Mouse (Mus musculus): ENCODE measurements at regions not wholly inside any gene's neighbourhood (a gene's known extent, or its start where the extent isn't known, plus 50 kb on each side); places are given as distances from the start of the nearest gene placed in this dataset.
A peak's percentile ranks its signal among the peaks of the same experiment; 100 is the strongest.
"Not testable (repeated sequence)": the region's sequence is repeated elsewhere in the genome, so short reads cannot be mapped to it uniquely, and the experiment has no call there.

GRCm38 (mm10) chr6:4149663-4150062 lies 62.9 kb upstream of the Bet1 start:
- DNase-seq (ENCODE audit: low spot score in 2 of 2), result no peak

- no peak for DNase-seq (ENCODE audit: low spot score in 2 of 2)
Measured at GRCm38 (mm10) chr6:4158293-4158692, 71.5 kb upstream of the Bet1 start.

DNA sequence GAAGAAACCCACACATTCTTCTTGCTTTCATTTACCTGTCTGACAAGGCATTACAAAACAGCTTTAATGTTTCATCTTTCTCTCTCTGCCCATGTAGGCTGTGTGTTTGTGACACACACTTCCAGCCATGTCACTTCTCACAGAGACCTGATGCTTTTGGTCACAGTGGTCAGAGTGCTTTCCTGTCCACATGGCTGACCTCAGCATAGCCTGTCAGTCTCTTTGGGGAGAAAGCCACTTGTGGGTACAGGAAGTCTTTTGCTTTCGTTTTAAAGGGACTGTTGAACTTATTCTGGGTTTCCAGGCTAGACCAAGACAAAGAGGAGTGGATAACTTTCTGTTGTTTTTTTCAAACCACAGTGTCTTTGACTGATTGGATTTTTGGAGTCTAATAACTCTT lies 77.0 kb upstream of the Bet1 start:
- no peak for DNase-seq (ENCODE audit: low spot score in 2 of 2)

DNA sequence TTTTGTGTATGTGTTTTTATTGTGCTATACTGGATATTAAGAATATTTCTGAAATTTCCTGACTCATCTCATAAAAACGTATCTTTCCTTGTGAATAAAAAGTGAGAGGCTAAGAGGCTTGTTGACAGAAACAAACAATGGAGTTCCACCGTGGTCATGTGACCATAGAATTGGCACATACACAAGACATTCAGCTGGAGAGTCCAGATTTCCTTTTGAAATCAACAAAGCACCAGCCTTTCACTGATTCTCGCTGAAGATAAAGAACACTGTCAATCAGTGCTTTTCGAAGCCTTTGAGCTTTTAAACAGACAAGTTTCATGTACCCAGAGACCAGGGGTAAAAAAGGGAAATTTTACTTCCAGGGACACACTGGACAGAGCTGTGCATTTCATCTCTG lies 80.3 kb upstream of the Bet1 start:
- DNase-seq (ENCODE audit: low spot score in 2 of 2), result no peak

GRCm38 (mm10) chr6:4167757-4168156 lies 81.0 kb upstream of the Bet1 start:
- DNase-seq (ENCODE audit: low spot score in 2 of 2), result no peak

DNA sequence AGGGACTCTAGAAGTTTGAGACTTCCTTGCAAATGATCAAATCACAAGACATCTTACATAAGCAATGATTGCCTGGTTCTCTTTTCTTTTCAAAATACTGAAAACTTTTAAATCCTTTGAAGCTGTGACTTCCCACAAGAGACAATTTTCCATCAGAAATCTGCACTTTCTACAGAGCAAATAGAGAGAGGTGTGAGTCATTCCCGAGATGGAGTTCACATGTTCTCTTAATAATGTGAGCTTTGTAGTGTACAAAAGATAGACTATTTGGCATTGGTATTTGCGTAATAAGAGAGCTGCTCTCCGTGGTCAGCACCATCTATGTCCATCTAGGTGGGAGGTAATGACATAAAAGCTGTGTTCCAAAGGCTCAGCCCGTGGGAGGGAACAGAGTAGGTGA lies 84.8 kb upstream of the Bet1 start:
- DNase-seq (ENCODE audit: low spot score in 2 of 2), result no peak

DNA sequence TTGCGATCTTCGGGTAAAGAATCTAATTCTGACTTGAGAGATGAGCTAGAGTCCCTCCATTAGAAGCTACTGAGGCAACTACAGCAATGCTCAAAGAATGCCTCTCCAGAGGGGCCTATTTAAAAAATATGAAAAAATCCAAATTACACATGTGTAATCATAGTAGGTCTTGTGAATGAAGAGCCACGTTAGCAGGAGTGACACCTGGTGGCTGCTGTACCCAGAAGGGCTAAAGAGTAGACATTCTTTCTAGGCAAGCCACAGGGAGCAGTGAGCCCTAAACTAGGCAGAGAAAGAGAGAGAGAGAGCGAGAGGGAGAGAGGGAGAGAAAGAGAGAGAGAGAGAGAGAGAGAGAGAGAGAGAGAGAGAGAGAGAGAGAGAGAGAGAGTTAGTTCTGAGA lies 100.9 kb upstream of the Bet1 start:
- DNase-seq (ENCODE audit: low spot score in 2 of 2), result no peak

DNA sequence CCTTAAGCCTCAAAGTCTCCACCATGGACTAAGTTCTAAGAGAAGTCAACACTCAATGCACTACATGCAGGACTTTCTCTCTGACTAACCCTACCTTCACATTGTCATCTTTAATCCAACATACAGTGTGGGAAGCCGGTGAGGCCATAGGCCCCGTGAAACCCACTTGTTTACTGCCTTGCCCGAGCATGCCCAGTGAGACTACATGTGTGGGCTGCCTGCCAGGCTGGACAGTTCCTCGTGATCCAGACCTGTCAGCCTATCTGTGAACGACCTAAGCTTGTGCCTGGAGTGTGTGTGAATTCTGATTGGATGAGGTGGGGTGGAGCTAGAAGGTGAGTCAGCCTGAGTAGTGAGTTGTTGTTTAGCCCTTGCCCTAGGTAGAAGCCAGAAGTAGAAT lies 104.2 kb upstream of the Bet1 start:
- DNase-seq (ENCODE audit: low spot score in 2 of 2), result not testable (repeated sequence)

- DNase-seq (ENCODE audit: low spot score in 2 of 2), result no peak
Measured at GRCm38 (mm10) chr6:4193286-4193685, 106.5 kb upstream of the Bet1 start.

DNA sequence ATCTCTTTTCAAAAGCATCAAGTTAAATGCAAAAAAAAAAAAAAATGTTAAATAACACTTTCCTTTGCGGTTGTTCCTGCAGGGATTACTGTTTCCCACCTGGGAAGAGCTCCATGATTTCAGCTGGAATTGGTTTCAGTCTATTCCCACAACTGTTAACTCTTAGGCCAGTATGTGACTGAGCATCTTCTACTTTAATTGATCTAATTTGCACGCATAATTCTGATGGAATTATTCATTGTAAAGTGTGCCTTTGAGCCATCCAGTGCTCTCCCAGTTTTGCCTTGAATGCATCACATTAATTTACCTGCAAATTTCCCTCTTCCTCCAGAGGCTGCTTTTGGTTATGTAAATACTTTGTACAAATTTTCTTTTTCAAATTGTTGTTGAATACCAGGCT lies 114.4 kb upstream of the Bet1 start:
- DNase-seq (ENCODE audit: low spot score in 2 of 2), result no peak

DNA sequence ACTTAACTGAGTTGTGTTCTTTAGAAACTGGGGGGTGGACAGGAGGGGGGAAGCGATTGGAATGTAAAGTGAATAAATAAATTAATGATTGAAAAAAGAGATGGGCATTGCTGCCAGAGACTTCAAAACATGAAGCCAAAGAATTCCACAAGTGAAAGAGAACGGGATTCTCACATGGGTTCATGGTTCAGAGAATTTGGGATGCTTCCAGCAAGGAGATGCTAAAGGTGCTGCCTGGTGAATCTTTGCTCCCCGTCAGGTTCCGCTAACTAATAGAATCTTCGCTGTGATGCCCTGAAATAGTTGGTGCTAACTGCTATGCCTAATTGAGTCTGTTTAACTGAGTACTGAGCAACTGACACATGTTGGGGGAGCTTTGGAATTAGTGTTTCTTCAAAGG lies 118.9 kb upstream of the Bet1 start:
- DNase-seq (ENCODE audit: low spot score in 2 of 2), result no peak

GRCm38 (mm10) chr6:4245265-4246112 lies 158.7 kb upstream of the Bet1 start:
- DNase-seq (ENCODE audit: low spot score in 2 of 2), result peak; percentile 21 to 34

- no peak for DNase-seq (ENCODE audit: low spot score in 2 of 2)
Measured at GRCm38 (mm10) chr6:4246113-4246419, 159.3 kb upstream of the Bet1 start.

DNA sequence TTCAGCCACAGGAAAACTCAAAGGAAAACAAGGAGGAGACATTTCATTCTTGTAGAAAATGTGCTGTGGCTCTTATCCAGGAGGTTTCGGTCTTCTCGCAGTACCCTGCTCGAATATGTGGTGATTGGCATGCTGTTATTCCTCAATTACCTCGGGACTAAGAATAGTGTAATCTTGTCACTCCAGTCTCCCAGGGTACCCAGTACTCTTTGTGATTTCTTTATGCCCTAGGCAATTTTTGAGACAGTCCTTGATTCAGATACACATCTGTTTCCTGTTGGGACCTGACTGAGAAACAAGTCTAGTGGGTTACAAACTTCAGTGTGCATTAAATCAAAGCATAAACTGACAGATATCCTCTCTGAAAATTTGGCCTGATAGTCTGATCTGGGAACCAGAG lies 189.8 kb upstream of the Bet1 start:
- no peak for DNase-seq (ENCODE audit: low spot score in 2 of 2)

GRCm38 (mm10) chr6:4277245-4277890 lies 190.6 kb upstream of the Bet1 start:
- DNase-seq (ENCODE audit: low spot score in 2 of 2), result no peak

- peak; percentile 19 to 21 for DNase-seq (ENCODE audit: low spot score in 2 of 2)
Measured at GRCm38 (mm10) chr6:4291380-4291779, 204.6 kb upstream of the Bet1 start.

- not testable (repeated sequence) for DNase-seq (ENCODE audit: low spot score in 2 of 2)
Measured at GRCm38 (mm10) chr6:4303410-4303809, 201.2 kb upstream of the Col1a2 start.

DNA sequence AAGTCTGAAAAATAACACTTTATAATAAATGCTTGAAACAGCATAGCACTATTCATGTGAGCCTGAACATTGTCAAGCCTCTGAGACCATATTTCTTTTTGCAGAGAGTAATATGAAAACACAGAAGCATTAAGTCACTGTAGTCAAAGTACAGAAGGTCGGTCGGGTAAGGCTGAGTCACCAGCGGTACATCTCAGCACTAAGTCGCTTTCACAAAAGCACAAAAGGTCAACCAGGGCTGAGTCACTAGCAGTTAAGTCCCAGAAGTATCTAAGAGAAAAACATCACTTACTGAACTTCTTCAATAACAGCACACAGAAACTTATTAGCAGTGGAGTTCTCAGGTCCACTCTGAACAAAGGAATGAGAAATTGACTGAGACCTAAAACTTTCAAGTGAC lies 154.7 kb upstream of the Col1a2 start:
- no peak for DNase-seq (ENCODE audit: low spot score in 2 of 2)

- DNase-seq (ENCODE audit: low spot score in 2 of 2), result no peak
Measured at GRCm38 (mm10) chr6:4362220-4362619, 142.4 kb upstream of the Col1a2 start.

DNA sequence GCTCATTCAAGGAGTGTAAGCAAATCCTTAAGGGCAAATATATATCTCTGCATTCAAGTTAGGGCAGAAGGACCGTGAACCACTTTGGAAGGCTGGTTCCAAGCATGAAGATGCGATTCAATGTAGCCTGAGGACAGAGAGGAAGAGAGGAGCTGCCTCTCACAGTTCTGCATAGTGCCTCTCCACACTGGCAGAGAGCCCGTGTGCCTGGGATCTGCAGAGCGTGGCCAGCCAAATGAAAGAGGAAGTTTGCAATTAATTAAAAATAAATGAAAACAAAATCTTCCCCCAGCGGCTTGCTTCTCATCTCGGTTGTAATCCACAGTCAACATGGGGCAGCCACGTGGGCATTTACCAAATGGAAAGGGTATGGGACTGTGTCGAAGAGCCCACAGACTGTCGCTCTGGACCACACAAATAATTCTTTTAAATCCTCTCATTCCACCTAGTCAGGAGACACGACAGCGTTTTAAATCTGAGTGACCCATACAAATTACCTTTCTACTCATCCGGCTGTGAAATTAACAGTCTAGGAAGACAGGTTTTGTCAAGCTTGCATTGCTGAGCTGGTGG lies 129.1 kb upstream of the Col1a2 start:
- no peak for DNase-seq (ENCODE audit: low spot score in 2 of 2)

GRCm38 (mm10) chr6:4396808-4397207 lies 107.8 kb upstream of the Col1a2 start:
- DNase-seq (ENCODE audit: low spot score in 2 of 2), result no peak

GRCm38 (mm10) chr6:4397695-4398598 lies 106.7 kb upstream of the Col1a2 start:
- peak; percentile 86 to 92 for DNase-seq (ENCODE audit: low spot score in 2 of 2)

All from right cerebral cortex, postnatal 10 days (tissue).